Mouse (Mus musculus): ENCODE data around the gene Rnf222. TPM values are rescaled to one million over a fixed set of nuclear protein-coding genes. Genes with fewer than 3 reads are reported as not detected.

The Rnf222 gene
- polyA plus RNA-seq, 1 experiment from 2014 or later: 0.16 TPM

DNA sequence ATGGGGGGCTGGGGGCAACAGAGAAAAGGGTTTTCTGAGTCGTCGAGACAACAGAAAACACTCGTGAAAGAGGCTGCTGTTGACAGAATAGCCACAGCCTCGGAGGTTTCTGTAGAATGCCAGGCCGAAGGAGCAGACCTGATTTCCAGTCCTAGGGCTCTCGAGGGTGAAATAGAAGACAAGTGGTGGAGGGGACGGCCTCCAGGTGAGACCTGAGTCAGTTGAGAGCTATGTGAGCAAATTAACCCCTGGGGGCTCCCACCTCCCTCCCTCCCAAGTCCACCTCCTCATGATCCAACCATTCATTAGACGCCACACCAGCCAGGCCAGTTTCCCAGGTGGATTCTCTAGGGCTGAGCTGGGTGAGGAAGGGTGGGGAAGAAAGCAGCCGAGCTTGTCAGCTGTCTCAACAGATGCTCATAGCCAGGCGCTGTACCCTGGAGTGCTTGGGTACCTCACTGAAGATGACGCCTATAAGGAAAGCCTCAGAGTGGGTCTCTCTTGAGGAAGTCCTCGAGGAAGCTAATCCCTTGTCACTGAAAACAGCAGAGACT lies 5.6 kb downstream of the Rnf222 start:
- Histone ChIP-seq H3K4me1 (replicated peaks; ENCODE audit: control insufficient read depth, insufficient read depth, low read length) (peaks cover 28% of the 10 kb centered on the region), H3K36me3 (ENCODE audit: control insufficient read depth, insufficient read depth, low read length) (no peaks in the 10 kb centered on the region), H3K27me3 (replicated peaks; ENCODE audit: control insufficient read depth, insufficient read depth, low read length) (no peaks in the 10 kb centered on the region), H3K9ac (ENCODE audit: low read depth, low read length) (no peak overlapping the region), H3K4me3 (ENCODE audit: low read depth, low read length) (no peak overlapping the region), H3K9me3 (ENCODE audit: control insufficient read depth, low read length) (no peaks in the 10 kb centered on the region), H3K4me2 (no peak overlapping the region), H3K27ac (ENCODE audit: low read depth, low read length) (no peak overlapping the region)
- ATAC-seq (replicated peaks; ENCODE audit: low FRiP score) (no peak), DNase-seq (ENCODE audit: low spot score) (no peak)
- 66% methylated on average over 12 of the region's 12 CpGs for WGBS

DNA sequence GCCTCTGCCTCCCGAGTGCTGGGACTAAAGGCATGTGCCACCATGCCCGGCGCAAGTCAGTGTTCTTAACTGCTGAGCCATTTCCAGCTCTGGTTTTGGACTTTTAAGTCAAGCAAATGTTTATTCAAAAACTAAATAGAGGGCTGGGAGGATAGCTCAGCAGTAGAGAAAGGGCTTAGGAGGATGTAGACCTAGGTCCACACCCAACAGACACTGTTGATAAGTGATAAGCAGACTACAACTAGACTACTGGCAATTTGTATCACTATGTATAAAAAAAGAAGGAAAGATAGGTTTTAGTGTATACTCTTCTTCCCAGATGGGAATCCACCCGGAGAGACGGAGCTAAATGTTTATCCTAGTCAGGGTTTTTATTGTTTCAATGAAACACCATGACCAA lies 7.9 kb downstream of the Rnf222 start:
- Histone ChIP-seq H3K9me3 (ENCODE audit: control insufficient read depth, low read length) (no peaks in the 10 kb centered on the region), H3K36me3 (ENCODE audit: control insufficient read depth, insufficient read depth, low read length) (no peaks in the 10 kb centered on the region), H3K27me3 (replicated peaks; ENCODE audit: control insufficient read depth, insufficient read depth, low read length) (no peaks in the 10 kb centered on the region), H3K27ac (ENCODE audit: low read depth, low read length) (peak overlapping the region; percentile 73), H3K4me2 (no peak overlapping the region), H3K4me3 (ENCODE audit: low read depth, low read length) (no peak overlapping the region), H3K9ac (ENCODE audit: low read depth, low read length) (no peak overlapping the region), H3K4me1 (replicated peaks; ENCODE audit: control insufficient read depth, insufficient read depth, low read length) (peaks cover 32% of the 10 kb centered on the region)
- WGBS: 72% methylated on average over 5 of the region's 5 CpGs
- ATAC-seq (replicated peaks; ENCODE audit: low FRiP score): peak; percentile 74
- no peak for DNase-seq (ENCODE audit: low spot score)

DNA sequence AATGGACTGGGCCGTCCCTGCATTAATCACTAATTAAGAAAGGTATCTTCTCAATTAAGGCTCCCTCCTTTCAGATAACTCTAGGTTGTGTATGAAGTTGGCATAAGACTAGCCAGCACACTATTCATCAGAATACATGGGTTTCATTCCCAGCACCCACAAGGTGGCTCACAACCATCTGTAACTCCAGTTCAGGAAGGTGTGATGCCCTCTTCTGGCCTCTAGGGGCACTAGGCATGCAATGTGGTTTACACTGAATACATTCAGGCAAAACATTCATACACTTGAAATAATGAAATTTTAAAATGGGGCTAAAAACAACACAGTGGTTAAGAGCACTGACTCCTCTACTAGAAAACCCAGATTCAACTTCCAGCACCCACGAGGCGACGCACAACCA lies 8.8 kb downstream of the Rnf222 start:
- Histone ChIP-seq H3K9ac (ENCODE audit: low read depth, low read length) (no peak overlapping the region), H3K4me2 (no peak overlapping the region), H3K27ac (ENCODE audit: low read depth, low read length) (peak overlapping the region; percentile 73), H3K4me1 (replicated peaks; ENCODE audit: control insufficient read depth, insufficient read depth, low read length) (peaks cover 28% of the 10 kb centered on the region), H3K36me3 (ENCODE audit: control insufficient read depth, insufficient read depth, low read length) (no peaks in the 10 kb centered on the region), H3K9me3 (ENCODE audit: control insufficient read depth, low read length) (no peaks in the 10 kb centered on the region), H3K4me3 (ENCODE audit: low read depth, low read length) (no peak overlapping the region), H3K27me3 (replicated peaks; ENCODE audit: control insufficient read depth, insufficient read depth, low read length) (no peaks in the 10 kb centered on the region)
- no peak for ATAC-seq (replicated peaks; ENCODE audit: low FRiP score)
- 56% methylated on average over 4 of the region's 4 CpGs for WGBS
- no peak for DNase-seq (ENCODE audit: low spot score)

DNA sequence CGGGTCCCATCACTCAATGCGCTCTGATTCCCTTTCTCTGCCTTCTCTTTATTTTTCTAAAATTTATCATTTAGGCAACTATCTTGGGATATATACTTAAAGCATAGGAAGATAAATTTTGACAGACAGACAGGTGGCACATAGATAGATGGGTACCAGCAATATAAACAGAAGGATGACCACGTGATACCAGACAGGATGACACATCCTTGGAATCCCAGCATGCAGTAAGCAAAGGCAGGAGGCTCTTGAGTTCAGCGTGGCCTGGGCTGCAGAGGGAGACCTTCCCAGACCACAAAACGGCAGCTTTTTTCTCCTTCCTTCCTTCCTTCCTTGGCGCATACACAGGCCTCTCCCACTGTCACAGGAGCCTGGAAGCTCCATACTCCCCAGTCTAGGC lies 9.5 kb downstream of the Rnf222 start:
- WGBS: 61% methylated on average over 6 of the region's 6 CpGs
- no peaks in the 10 kb centered on the region for H3K27me3 ChIP-seq (replicated peaks; ENCODE audit: control insufficient read depth, insufficient read depth, low read length)
- no peak overlapping the region for H3K9ac ChIP-seq (ENCODE audit: low read depth, low read length)
- H3K36me3 ChIP-seq (ENCODE audit: control insufficient read depth, insufficient read depth, low read length): peaks cover 4% of the 10 kb centered on the region
- H3K9me3 ChIP-seq (ENCODE audit: control insufficient read depth, low read length): no peaks in the 10 kb centered on the region
- no peak overlapping the region for H3K4me3 ChIP-seq (ENCODE audit: low read depth, low read length)
- ATAC-seq (replicated peaks; ENCODE audit: low FRiP score): no peak
- peaks cover 24% of the 10 kb centered on the region for H3K4me1 ChIP-seq (replicated peaks; ENCODE audit: control insufficient read depth, insufficient read depth, low read length)
- H3K4me2 ChIP-seq: no peak overlapping the region; the same call in 1 of the 2 replicates
- H3K27ac ChIP-seq (ENCODE audit: low read depth, low read length): no peak overlapping the region
- DNase-seq (ENCODE audit: low spot score): no peak

DNA sequence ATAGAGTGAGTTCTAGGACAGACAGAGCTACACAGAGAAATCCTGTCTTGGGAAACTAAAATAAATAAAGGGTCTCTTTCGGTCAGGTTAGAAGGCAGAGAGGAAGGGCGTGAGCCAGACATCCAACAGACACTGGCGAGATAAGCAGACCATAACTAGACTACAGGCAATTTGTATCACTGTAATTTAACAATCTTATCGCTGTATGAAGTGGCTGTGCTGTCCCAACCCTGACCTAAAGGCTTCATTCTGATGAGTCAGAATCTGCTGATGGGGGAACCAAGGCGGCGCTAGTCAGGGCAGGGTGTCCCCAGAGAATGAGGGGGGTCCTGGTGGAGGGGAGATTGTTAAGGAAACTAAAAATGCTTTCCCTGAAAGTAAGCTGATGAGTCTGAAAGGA lies 10.4 kb downstream of the Rnf222 start:
- peaks cover 14% of the 10 kb centered on the region for H3K36me3 ChIP-seq (ENCODE audit: control insufficient read depth, insufficient read depth, low read length)
- WGBS: 47% methylated on average over 6 of the region's 6 CpGs
- no peaks in the 10 kb centered on the region for H3K27me3 ChIP-seq (replicated peaks; ENCODE audit: control insufficient read depth, insufficient read depth, low read length)
- DNase-seq (ENCODE audit: low spot score): no peak
- no peak overlapping the region; the same call in 1 of the 2 replicates for H3K27ac ChIP-seq (ENCODE audit: low read depth, low read length)
- peak overlapping the region; percentile 17 for H3K4me2 ChIP-seq
- 0 out of 2 replicates have a peak overlapping the region, but pooled peaks have one; percentile 8 for H3K9ac ChIP-seq (ENCODE audit: low read depth, low read length)
- H3K4me1 ChIP-seq (replicated peaks; ENCODE audit: control insufficient read depth, insufficient read depth, low read length): peaks cover 31% of the 10 kb centered on the region
- no peaks in the 10 kb centered on the region for H3K9me3 ChIP-seq (ENCODE audit: control insufficient read depth, low read length)
- H3K4me3 ChIP-seq (ENCODE audit: low read depth, low read length): no peak overlapping the region
- peak; percentile 24; the same call in 1 of the 2 replicates for ATAC-seq (replicated peaks; ENCODE audit: low FRiP score)

DNA sequence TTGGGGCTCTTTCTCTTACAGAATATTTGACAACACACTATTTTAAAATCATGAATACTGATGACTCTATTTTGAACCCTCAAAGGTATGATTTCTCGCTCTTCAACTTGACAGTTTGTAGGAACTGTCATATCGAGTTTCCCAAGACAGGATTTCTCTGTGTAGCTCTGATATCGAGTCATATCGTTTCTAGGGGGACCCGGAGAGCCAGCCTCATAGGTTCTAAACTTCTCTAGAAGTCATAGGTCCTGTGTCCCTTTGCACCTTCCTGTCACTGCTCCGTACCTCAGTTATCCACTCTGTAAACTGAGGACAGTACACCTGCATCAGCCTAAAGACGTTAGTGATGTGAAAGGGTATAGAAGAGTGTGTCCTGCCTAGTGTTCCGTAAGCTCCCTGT lies 11.5 kb downstream of the Rnf222 start:
- Histone ChIP-seq H3K9me3 (ENCODE audit: control insufficient read depth, low read length) (no peaks in the 10 kb centered on the region), H3K27ac (ENCODE audit: low read depth, low read length) (no peak overlapping the region), H3K4me2 (no peak overlapping the region), H3K4me3 (ENCODE audit: low read depth, low read length) (no peak overlapping the region), H3K9ac (ENCODE audit: low read depth, low read length) (no peak overlapping the region), H3K4me1 (replicated peaks; ENCODE audit: control insufficient read depth, insufficient read depth, low read length) (peaks cover 31% of the 10 kb centered on the region), H3K27me3 (replicated peaks; ENCODE audit: control insufficient read depth, insufficient read depth, low read length) (no peaks in the 10 kb centered on the region), H3K36me3 (ENCODE audit: control insufficient read depth, insufficient read depth, low read length) (peaks cover 23% of the 10 kb centered on the region)
- ATAC-seq (replicated peaks; ENCODE audit: low FRiP score) (no peak), DNase-seq (ENCODE audit: low spot score) (no peak)
- 78% methylated on average over 8 of the region's 8 CpGs for WGBS

DNA sequence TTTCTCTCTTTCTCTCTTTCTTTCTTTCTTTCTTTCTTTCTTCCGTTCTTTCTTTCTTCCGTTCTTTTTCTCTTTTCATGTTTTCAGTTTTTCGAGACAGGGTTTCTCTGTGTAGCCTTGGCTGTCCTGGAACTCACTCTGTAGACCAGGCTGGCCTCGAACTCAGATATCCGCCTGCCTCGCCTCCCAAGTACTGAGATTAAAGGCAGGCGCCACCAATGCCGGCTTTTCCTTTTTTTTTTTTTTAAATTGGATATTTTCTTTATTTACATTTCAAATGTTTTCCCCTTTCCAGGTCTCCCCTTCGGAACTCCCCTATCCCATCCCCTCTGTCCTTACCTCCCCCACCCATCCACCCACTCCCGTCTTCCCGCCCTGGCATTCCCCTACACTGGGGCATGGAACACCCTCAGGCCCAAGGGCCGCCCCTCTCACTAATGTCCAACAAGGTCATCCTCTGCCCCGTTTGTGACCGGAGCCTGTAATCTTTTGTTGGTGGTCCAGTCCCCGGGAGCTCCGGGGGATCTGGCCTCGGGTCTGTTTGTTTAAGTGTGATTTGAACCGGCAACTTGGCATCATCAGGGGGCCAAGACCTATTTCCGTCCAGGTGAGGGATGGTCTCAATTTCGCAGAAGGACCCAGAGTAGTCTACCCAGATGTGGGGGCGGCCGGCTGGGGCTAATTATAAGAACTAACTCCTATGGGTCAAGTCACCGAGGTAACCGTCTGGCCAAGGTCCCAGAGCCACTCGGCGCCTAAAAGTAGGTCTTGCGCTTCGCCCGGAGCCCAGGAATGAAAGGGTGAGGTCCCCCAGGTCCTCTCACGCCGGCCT lies 12.4 kb downstream of the Rnf222 start:
- peaks cover 31% of the 10 kb centered on the region for H3K4me1 ChIP-seq (replicated peaks; ENCODE audit: control insufficient read depth, insufficient read depth, low read length)
- no peak for ATAC-seq (replicated peaks; ENCODE audit: low FRiP score)
- H3K27me3 ChIP-seq (replicated peaks; ENCODE audit: control insufficient read depth, insufficient read depth, low read length): no peaks in the 10 kb centered on the region
- 31% methylated on average over 31 of the region's 31 CpGs for WGBS
- peak overlapping the region; percentile 64 for H3K9ac ChIP-seq (ENCODE audit: low read depth, low read length)
- 0 out of 2 replicates have a peak overlapping the region, but pooled peaks have one; percentile 33 for H3K27ac ChIP-seq (ENCODE audit: low read depth, low read length)
- H3K9me3 ChIP-seq (ENCODE audit: control insufficient read depth, low read length): no peaks in the 10 kb centered on the region
- H3K4me3 ChIP-seq (ENCODE audit: low read depth, low read length): peak overlapping the region; percentile 64
- H3K4me2 ChIP-seq: peak overlapping the region; percentile 75
- peaks cover 32% of the 10 kb centered on the region for H3K36me3 ChIP-seq (ENCODE audit: control insufficient read depth, insufficient read depth, low read length)
- no peak for DNase-seq (ENCODE audit: low spot score)

DNA sequence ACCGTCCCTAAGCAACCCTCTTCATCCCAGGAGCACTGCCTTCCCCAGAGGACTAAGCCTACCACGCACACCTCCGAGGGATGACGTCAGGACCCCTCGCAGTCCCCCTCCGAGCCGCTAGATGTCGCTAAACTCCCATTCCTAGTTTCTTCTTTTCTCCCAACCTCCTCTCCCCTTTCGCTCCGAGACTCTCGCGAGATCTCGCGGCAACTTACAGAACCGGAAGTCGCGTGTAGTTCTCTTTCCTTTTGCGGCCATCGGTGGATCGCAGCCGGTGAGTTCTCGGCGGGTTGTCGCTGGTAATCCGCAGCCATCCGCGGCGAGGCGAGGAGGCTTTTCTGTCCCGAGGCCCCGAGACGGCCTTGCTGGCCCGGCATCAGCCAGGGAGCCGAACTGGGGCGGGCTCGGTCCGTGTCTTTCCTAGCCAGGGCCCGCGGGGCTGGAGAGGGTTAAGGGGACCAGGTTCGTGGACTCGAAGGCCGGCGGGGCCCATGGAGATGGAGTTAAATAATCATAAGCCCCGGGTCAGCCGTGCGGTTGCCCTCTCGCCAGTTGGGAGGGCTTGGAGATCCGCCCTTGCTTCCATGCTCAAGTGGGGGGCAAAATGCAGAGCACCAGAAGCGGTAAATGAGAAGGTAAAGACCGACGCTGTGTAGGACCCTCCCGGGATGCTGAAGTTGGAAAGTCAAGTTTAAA lies 13.1 kb downstream of the Rnf222 start, which contains the start of gene Rpl26:
TSS of gene Rpl26 (plus strand) at position 233 of the 696 bp plus-strand sequence.
- H3K4me3 ChIP-seq (ENCODE audit: low read depth, low read length): peak within 1 kb of the TSS; percentile 64
- peaks cover 31% of the 10 kb centered on the region for H3K4me1 ChIP-seq (replicated peaks; ENCODE audit: control insufficient read depth, insufficient read depth, low read length)
- H3K27ac ChIP-seq (ENCODE audit: low read depth, low read length): peak within 1 kb of the TSS; percentile 79
- peak; percentile 75 for ATAC-seq (replicated peaks; ENCODE audit: low FRiP score)
- peaks cover 39% of the 10 kb centered on the region for H3K36me3 ChIP-seq (ENCODE audit: control insufficient read depth, insufficient read depth, low read length)
- no peaks in the 10 kb centered on the region for H3K27me3 ChIP-seq (replicated peaks; ENCODE audit: control insufficient read depth, insufficient read depth, low read length)
- DNase-seq (ENCODE audit: low spot score): peak; percentile 99
- WGBS: under 1% methylated on average over 52 of the region's 52 CpGs
- no peaks in the 10 kb centered on the region for H3K9me3 ChIP-seq (ENCODE audit: control insufficient read depth, low read length)
- H3K9ac ChIP-seq (ENCODE audit: low read depth, low read length): peak within 1 kb of the TSS; percentile 77
- H3K4me2 ChIP-seq: peak within 1 kb of the TSS; percentile 91
